Mouse (Mus musculus) midbrain, embryonic 11.5 days (tissue): ENCODE results near the gene Sf3b2. TPM values are rescaled to one million over a fixed set of nuclear protein-coding genes. Genes with fewer than 3 reads are reported as not detected.
"Not testable (repeated sequence)": the region's sequence is repeated elsewhere in the genome, so short reads cannot be mapped to it uniquely, and the experiment has no call there.

Experiments used
- ATAC-seq: fragments of 200-750 bp; cut with Nextera tagmentation; 2 replicates; pipeline ENCODE4 v1.8.0; 2017; ENCODE audit warnings: moderate TSS enrichment, moderate library complexity; ENCODE audit not compliant: low FRiP score
- DNase-seq: peaks from one replicate; pipeline ENCODE4 v3.0.0; 2015; ENCODE audit warnings: low spot score; ENCODE audit errors: missing footprints
- H3K27ac ChIP-seq: fragments of 300-500 bp; sonication (generic); 2 replicates; pipeline ENCODE4 v1.5.1; 2014; ENCODE audit warnings: low read depth, low read length
- H3K27me3 ChIP-seq: fragments of 300-500 bp; sonication (generic); 2 replicates; pipeline ENCODE4 v1.6.1; 2014; ENCODE audit warnings: mild to moderate bottlenecking, low read length, moderate library complexity, mixed read lengths; ENCODE audit not compliant: control insufficient read depth, insufficient read depth
- H3K36me3 ChIP-seq: fragments of 300-500 bp; sonication (generic); 2 replicates; pipeline ENCODE4 v1.6.1; 2014; ENCODE audit warnings: mild to moderate bottlenecking, low read length, moderate library complexity, mixed read lengths; ENCODE audit not compliant: control insufficient read depth, insufficient read depth
- H3K4me1 ChIP-seq: fragments of 300-500 bp; sonication (generic); 2 replicates; pipeline ENCODE4 v1.6.1; 2014; ENCODE audit warnings: low read length; ENCODE audit not compliant: control insufficient read depth, insufficient read depth
- H3K4me2 ChIP-seq: fragments of 300-500 bp; sonication (generic); 2 replicates; pipeline ENCODE4 v1.6.1; 2014; ENCODE audit warnings: mild to moderate bottlenecking, moderate library complexity
- H3K4me3 ChIP-seq: fragments of 300-500 bp; sonication (generic); 2 replicates; pipeline ENCODE4 v1.5.1; 2014; ENCODE audit warnings: low read depth, low read length
- H3K9ac ChIP-seq: fragments of 300-500 bp; sonication (generic); 2 replicates; pipeline ENCODE4 v1.6.1; 2014; ENCODE audit warnings: low read length
- H3K9me3 ChIP-seq: fragments of 300-500 bp; sonication (generic); 2 replicates; pipeline ENCODE4 v1.6.1; 2016; ENCODE audit warnings: low read length; ENCODE audit not compliant: control insufficient read depth
- WGBS: fragments of 180-500 bp; shearing (Covaris S2); extraction: QIAGEN DNeasy Blood & Tissue Kit; methylation state at CpG from one replicate; pipeline ENCODE4 v1.1.7; 2014; 5-methylcytosine and 5-hydroxymethylcytosine counted together
- polyA plus RNA-seq: library from polyadenylated mRNA; unstranded; fragments of >200 nt; fragmentation: Nextera tagmentation; extraction: Ambion mirVana; gene quantifications from 2 replicates; pipeline ENCODE4 v1.2.1, GENCODE M21; 2014

The Sf3b2 gene
- polyA plus RNA-seq, 1 experiment from 2014 or later, result 399 TPM

GRCm38 (mm10) chr19:5268875-5269274 is 26.4 kb downstream of the Sf3b2 start:
- Histone ChIP-seq H3K4me1 (peaks cover 12% of the 10 kb centered on the region), H3K36me3 (no peaks in the 10 kb centered on the region; the same call in 1 of the 2 replicates), H3K27me3 (no peaks in the 10 kb centered on the region), H3K4me3 (no peak overlapping the region), H3K9ac (no peak overlapping the region), H3K4me2 (no peak overlapping the region), H3K27ac (no peak overlapping the region), H3K9me3 (no peaks in the 10 kb centered on the region)
- 93% methylated on average over 3 of the region's 3 CpGs for WGBS
- ATAC-seq (no peak), DNase-seq (no peak)

GRCm38 (mm10) chr19:5268017-5268416 is 27.2 kb downstream of the Sf3b2 start:
- Histone ChIP-seq H3K9ac (no peak overlapping the region), H3K4me2 (no peak overlapping the region), H3K27me3 (no peaks in the 10 kb centered on the region), H3K27ac (no peak overlapping the region), H3K4me1 (peaks cover 12% of the 10 kb centered on the region), H3K36me3 (no peaks in the 10 kb centered on the region), H3K4me3 (no peak overlapping the region), H3K9me3 (no peaks in the 10 kb centered on the region)
- DNase-seq (no peak), ATAC-seq (no peak)

- H3K27ac ChIP-seq, result no peak overlapping the region
- DNase-seq, result no peak
- no peaks in the 10 kb centered on the region for H3K27me3 ChIP-seq
- no peak overlapping the region for H3K4me2 ChIP-seq
- H3K9ac ChIP-seq, result no peak overlapping the region
- H3K4me3 ChIP-seq, result no peak overlapping the region
- no peaks in the 10 kb centered on the region for H3K36me3 ChIP-seq
- 96% methylated on average over 5 of the region's 5 CpGs for WGBS
- H3K4me1 ChIP-seq, result peaks cover 9% of the 10 kb centered on the region
- ATAC-seq, result no peak
- no peaks in the 10 kb centered on the region for H3K9me3 ChIP-seq
Measured at GRCm38 (mm10) chr19:5267015-5267414, 28.2 kb downstream of the Sf3b2 start.

- ATAC-seq (no peak), DNase-seq (no peak)
- Histone ChIP-seq H3K9ac (no peak overlapping the region), H3K27ac (no peak overlapping the region), H3K4me2 (no peak overlapping the region), H3K4me3 (no peak overlapping the region), H3K4me1 (no peaks in the 10 kb centered on the region), H3K36me3 (no peaks in the 10 kb centered on the region), H3K9me3 (no peaks in the 10 kb centered on the region), H3K27me3 (no peaks in the 10 kb centered on the region)
- WGBS, result 52% methylated on average over 3 of the region's 3 CpGs
Measured at GRCm38 (mm10) chr19:5257140-5257539, 38.1 kb downstream of the Sf3b2 start.

GRCm38 (mm10) chr19:5236981-5237380 is 58.3 kb downstream of the Sf3b2 start:
- H3K4me2 ChIP-seq, H3K4me3 ChIP-seq, H3K27ac ChIP-seq, DNase-seq, H3K9ac ChIP-seq, H3K9me3 ChIP-seq, H3K4me1 ChIP-seq, H3K36me3 ChIP-seq, H3K27me3 ChIP-seq, ATAC-seq: not testable (repeated sequence)
- 96% methylated on average over 1 of the region's 1 CpGs for WGBS

GRCm38 (mm10) chr19:5232696-5233095 is 62.6 kb downstream of the Sf3b2 start:
- no peak for DNase-seq

GRCm38 (mm10) chr19:5230110-5230509 is 65.1 kb downstream of the Sf3b2 start:
- H3K9ac ChIP-seq, result no peak overlapping the region
- no peak overlapping the region for H3K4me3 ChIP-seq
- 87% methylated on average over 2 of the region's 2 CpGs for WGBS
- H3K4me2 ChIP-seq, result no peak overlapping the region
- H3K27me3 ChIP-seq, result no peaks in the 10 kb centered on the region
- ATAC-seq (no peak), DNase-seq (no peak)
- no peaks in the 10 kb centered on the region for H3K4me1 ChIP-seq
- H3K9me3 ChIP-seq, result no peaks in the 10 kb centered on the region
- H3K27ac ChIP-seq, result no peak overlapping the region
- no peaks in the 10 kb centered on the region for H3K36me3 ChIP-seq

More at GRCm38 (mm10) chr19:5232696-5233095, 62.6 kb downstream of the Sf3b2 start:
- H3K4me3 ChIP-seq, result no peak overlapping the region
- no peaks in the 10 kb centered on the region for H3K9me3 ChIP-seq
- no peak for ATAC-seq
- H3K36me3 ChIP-seq, result no peaks in the 10 kb centered on the region
- no peak overlapping the region for H3K27ac ChIP-seq
- H3K9ac ChIP-seq, result no peak overlapping the region
- H3K4me2 ChIP-seq, result no peak overlapping the region
- WGBS, result 92% methylated on average over 4 of the region's 4 CpGs
- H3K4me1 ChIP-seq, result no peaks in the 10 kb centered on the region
- H3K27me3 ChIP-seq, result no peaks in the 10 kb centered on the region

GRCm38 (mm10) chr19:5224624-5225023 is 70.6 kb downstream of the Sf3b2 start:
- DNase-seq, result no peak
- H3K27ac ChIP-seq, result no peak overlapping the region
- H3K4me3 ChIP-seq, result no peak overlapping the region
- H3K4me1 ChIP-seq, result no peaks in the 10 kb centered on the region
- WGBS, result 52% methylated on average over 2 of the region's 2 CpGs
- H3K36me3 ChIP-seq, result no peaks in the 10 kb centered on the region
- no peak overlapping the region for H3K4me2 ChIP-seq
- H3K9me3 ChIP-seq, result no peaks in the 10 kb centered on the region
- no peaks in the 10 kb centered on the region for H3K27me3 ChIP-seq
- H3K9ac ChIP-seq, result no peak overlapping the region
- no peak for ATAC-seq

GRCm38 (mm10) chr19:5224077-5224476 is 71.2 kb downstream of the Sf3b2 start:
- ATAC-seq (no peak), DNase-seq (no peak)
- Histone ChIP-seq H3K27me3 (no peaks in the 10 kb centered on the region), H3K4me3 (no peak overlapping the region), H3K9me3 (no peaks in the 10 kb centered on the region), H3K36me3 (no peaks in the 10 kb centered on the region), H3K9ac (no peak overlapping the region), H3K27ac (no peak overlapping the region), H3K4me2 (no peak overlapping the region), H3K4me1 (no peaks in the 10 kb centered on the region)
- 90% methylated on average over 4 of the region's 4 CpGs for WGBS
